Mouse (Mus musculus) megakaryocyte, embryonic 14.5 days (primary cell): Measurements from ENCODE around the gene Egfl7. TPM values are rescaled to one million over a fixed set of nuclear protein-coding genes. Genes with fewer than 3 reads are reported as not detected.
A peak's percentile ranks its signal among the peaks of the same experiment; 100 is the strongest.

Source experiments
- H3K27me3 ChIP-seq: replicated peaks from 2 replicates; pipeline ENCODE3; 2012; ENCODE audit warnings: inconsistent platforms
- H3K36me3 ChIP-seq: replicated peaks from 2 replicates; pipeline ENCODE3; 2012; ENCODE audit warnings: low read length, inconsistent platforms, mixed read lengths
- H3K4me1 ChIP-seq: 2 replicates; pipeline ENCODE4 v1.6.1; 2012; ENCODE audit warnings: inconsistent platforms
- H3K4me3 ChIP-seq: replicated peaks from 2 replicates; pipeline ENCODE3; 2012; ENCODE audit warnings: moderate library complexity, mild to moderate bottlenecking, inconsistent platforms
- H3K9me3 ChIP-seq: 2 replicates; pipeline ENCODE4 v1.6.1; 2012; ENCODE audit warnings: inconsistent platforms
- FLI1 ChIP-seq: IDR thresholded peaks from 2 replicates; pipeline ENCODE4 v1.6.1; 2012; ENCODE audit warnings: low read length, inconsistent platforms, mixed read lengths
- GATA1 ChIP-seq: IDR thresholded peaks from 3 replicates; pipeline ENCODE4 v1.6.1; 2012; ENCODE audit warnings: mixed read lengths, low read length, inconsistent platforms, borderline replicate concordance
- polyA plus RNA-seq: library from polyadenylated mRNA; stranded (reverse); fragments of >175 nt; gene quantifications from 2 replicates; pipeline ENCODE4 v1.2.3, GENCODE M21; 2012; ENCODE audit warnings: low replicate concordance; ENCODE audit not compliant: insufficient read depth

The Egfl7 gene
- polyA plus RNA-seq, 1 experiment, result 90.5 TPM

- peaks cover 65% of the 10 kb centered on the region for H3K4me1 ChIP-seq
- H3K36me3 ChIP-seq, result peaks cover 28% of the 10 kb centered on the region
- TF ChIP-seq FLI1, result no peak
- TF ChIP-seq GATA1, result no peak
- H3K27me3 ChIP-seq, result peaks cover 1% of the 10 kb centered on the region
- no peaks in the 10 kb centered on the region for H3K9me3 ChIP-seq
- H3K4me3 ChIP-seq, result peak overlapping the region; percentile 98
These were observed 61.3 kb downstream of the Egfl7 start for GRCm38 (mm10) chr2:26641006-26641647.

Other genes with a start within 250 kb of the Egfl7 start
- 34.4 and 35.3 TPM in 2 replicates for gene Dnlz, start 227.9 kb upstream of the Egfl7 start, polyA plus RNA-seq
- 29.8 and 81.2 TPM in 2 replicates for gene Card9, start 219.1 kb upstream of the Egfl7 start, polyA plus RNA-seq
- 15.8 and 18.0 TPM in 2 replicates for gene Snapc4, start 199.4 kb upstream of the Egfl7 start, polyA plus RNA-seq
- 10.0 and 30.9 TPM in 2 replicates for gene Entr1, start 190.7 kb upstream of the Egfl7 start, polyA plus RNA-seq
- 110 and 172 TPM in 2 replicates for gene Pmpca, start 190.7 kb upstream of the Egfl7 start, polyA plus RNA-seq
- gene Inpp5e, start 170.8 kb upstream of the Egfl7 start, polyA plus RNA-seq, result 6.3 and 18.1 TPM in 2 replicates
- 7.6 and 26.1 TPM in 2 replicates for gene Sec16a, start 134.8 kb upstream of the Egfl7 start, polyA plus RNA-seq
- 1.2 and 4.2 TPM in 2 replicates for gene Notch1, start 63.4 kb upstream of the Egfl7 start, polyA plus RNA-seq
- not detected in 2 replicates for gene Gm20532, start 6.6 kb downstream of the Egfl7 start, polyA plus RNA-seq
- 34.1 and 41.8 TPM in 2 replicates for gene Agpat2, start 24.4 kb downstream of the Egfl7 start, polyA plus RNA-seq
- gene Fam69b, start 48.4 kb downstream of the Egfl7 start, polyA plus RNA-seq, result 1.2 TPM in 1 of 2 replicates, not detected in the other
- not detected in 2 replicates for gene Lcn4, start 91.3 kb downstream of the Egfl7 start, polyA plus RNA-seq